Mouse (Mus musculus): Measurements from ENCODE around the gene Spock1. TPM values are rescaled to one million over a fixed set of nuclear protein-coding genes. Genes with fewer than 3 reads are reported as not detected.

The Spock1 gene
- polyA plus RNA-seq, 1 experiment from 2014 or later: 12.0 TPM

DNA sequence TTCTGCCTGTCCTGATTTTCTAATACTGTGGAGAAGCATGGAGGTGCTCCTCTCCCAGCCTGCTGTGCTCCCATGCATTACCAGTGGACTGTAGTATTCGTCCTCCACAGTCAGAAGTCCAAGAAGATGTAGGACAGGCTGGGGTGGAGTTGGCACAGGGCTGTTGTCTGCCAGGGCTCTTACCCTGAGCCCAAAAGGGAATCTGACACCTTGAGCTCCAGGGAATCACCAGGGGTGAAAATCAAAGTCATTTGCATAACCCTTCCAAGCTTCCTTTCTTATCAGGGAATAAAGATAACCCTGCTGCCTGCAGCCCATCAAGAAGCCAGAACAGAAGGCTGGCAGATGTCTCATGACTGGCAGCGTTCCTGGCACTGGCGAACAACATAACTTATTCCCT, 383.6 kb downstream of the Spock1 start:
- 87% methylated on average over 3 of the region's 3 CpGs for WGBS
- Histone ChIP-seq H3K27ac (no peak overlapping the region), H3K36me3 (no peaks in the 10 kb centered on the region), H3K9me3 (no peaks in the 10 kb centered on the region), H3K4me1 (peaks cover 15% of the 10 kb centered on the region; the same call in 1 of the 2 replicates), H3K9ac (no peak overlapping the region), H3K4me2 (no peak overlapping the region), H3K27me3 (no peaks in the 10 kb centered on the region), H3K4me3 (no peak overlapping the region)
- no peak for ATAC-seq (ENCODE audit: insufficient number of reproducible peaks, insufficient read depth, low FRiP score, low TSS enrichment, low read depth)

DNA sequence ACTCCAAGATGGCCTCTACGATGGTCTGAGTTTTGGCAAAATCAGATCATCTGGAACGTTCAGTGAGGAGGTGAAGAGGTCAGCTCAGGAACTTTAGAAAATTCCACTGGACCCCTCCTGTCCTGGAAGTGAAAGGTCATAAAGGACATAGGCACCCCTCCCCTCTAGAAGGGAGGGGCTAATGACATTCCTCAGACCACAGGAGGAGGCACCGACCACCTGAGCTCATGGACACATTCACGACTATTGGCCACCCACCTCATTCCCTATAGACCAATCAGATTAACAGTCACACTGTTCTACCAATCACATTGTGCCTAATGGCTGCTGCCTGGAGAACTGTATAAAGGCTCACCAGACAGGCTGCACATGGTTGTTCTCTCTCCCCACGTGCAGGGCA, 384.8 kb downstream of the Spock1 start:
- Histone ChIP-seq H3K4me1 (peaks cover 15% of the 10 kb centered on the region; the same call in 1 of the 2 replicates), H3K36me3 (no peaks in the 10 kb centered on the region), H3K4me2 (no peak overlapping the region), H3K27ac (no peak overlapping the region), H3K4me3 (no peak overlapping the region), H3K9me3 (no peaks in the 10 kb centered on the region), H3K27me3 (no peaks in the 10 kb centered on the region), H3K9ac (no peak overlapping the region)
- 74% methylated on average over 5 of the region's 5 CpGs for WGBS
- no peak for ATAC-seq (ENCODE audit: insufficient number of reproducible peaks, insufficient read depth, low FRiP score, low TSS enrichment, low read depth)

DNA sequence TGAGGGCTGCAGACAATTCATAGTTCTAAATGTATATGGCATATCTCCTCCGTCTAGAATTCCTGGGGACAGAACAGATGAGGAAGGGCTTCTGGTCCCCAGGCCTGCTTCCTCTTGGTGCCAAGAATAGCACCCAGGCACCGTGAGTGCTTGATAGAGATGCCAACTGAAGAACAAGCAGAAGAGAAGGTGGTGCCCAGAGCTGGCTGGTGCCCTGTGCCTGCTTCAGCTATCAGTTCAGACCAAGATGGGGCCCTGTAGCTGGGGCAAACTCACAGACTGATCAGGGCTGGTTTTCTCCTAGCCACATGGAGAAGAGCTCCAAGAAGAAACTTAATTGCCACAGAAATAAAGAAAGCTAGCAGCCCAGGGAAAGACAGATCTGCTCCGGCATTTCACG, 385.8 kb downstream of the Spock1 start:
- Histone ChIP-seq H3K9ac (no peak overlapping the region), H3K4me3 (no peak overlapping the region), H3K27ac (no peak overlapping the region), H3K36me3 (no peaks in the 10 kb centered on the region), H3K4me2 (no peak overlapping the region), H3K9me3 (no peaks in the 10 kb centered on the region), H3K4me1 (peaks cover 15% of the 10 kb centered on the region; the same call in 1 of the 2 replicates), H3K27me3 (no peaks in the 10 kb centered on the region)
- WGBS: 65% methylated on average over 4 of the region's 4 CpGs
- no peak for ATAC-seq (ENCODE audit: insufficient number of reproducible peaks, insufficient read depth, low FRiP score, low TSS enrichment, low read depth)

DNA sequence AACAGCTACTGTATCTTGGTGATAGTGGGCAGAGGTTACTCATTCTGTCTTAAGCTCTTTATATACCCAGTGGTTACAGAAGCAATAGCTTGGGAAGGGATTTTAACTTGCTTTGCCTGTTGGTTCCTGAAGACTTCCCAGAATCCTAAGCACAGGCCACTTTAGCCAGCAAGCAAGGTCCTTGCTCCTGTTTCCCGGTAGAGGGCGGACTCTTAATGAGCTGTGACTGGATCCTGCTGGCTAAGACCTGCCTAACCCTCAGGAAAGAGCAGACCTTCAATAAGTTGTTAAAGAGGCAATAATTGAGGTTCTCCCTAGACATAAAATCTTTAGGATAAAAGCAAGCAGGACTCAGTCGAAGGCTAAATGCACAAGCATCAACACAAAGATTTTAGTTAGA, 387.0 kb downstream of the Spock1 start:
- H3K4me3 ChIP-seq: no peak overlapping the region
- H3K4me1 ChIP-seq: peaks cover 17% of the 10 kb centered on the region
- no peak for ATAC-seq (ENCODE audit: insufficient number of reproducible peaks, insufficient read depth, low FRiP score, low TSS enrichment, low read depth)
- no peak overlapping the region for H3K9ac ChIP-seq
- no peaks in the 10 kb centered on the region for H3K27me3 ChIP-seq
- H3K9me3 ChIP-seq: no peaks in the 10 kb centered on the region
- 15% methylated on average over 3 of the region's 3 CpGs for WGBS
- no peak overlapping the region for H3K4me2 ChIP-seq
- no peak overlapping the region for H3K27ac ChIP-seq
- H3K36me3 ChIP-seq: no peaks in the 10 kb centered on the region

DNA sequence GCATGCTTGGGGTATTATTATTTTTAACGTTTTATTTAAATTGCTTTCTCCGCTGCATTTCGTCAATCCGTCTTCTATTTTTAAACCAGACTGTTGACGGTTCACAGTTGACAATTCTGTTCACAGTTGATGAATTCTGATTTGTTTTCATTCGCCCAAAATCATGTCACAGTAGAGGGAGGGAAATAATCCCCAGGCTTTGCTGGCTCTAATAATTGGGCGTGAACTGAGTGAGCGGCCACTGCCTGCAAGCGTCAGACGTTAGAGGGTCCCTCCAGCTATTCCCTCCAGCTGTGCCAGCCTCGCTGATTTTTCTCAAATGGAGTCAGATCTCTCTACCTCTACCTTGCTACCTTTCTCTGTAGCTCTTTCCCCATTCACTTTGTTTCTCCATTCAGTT, 388.3 kb downstream of the Spock1 start:
- H3K36me3 ChIP-seq: no peaks in the 10 kb centered on the region
- H3K27ac ChIP-seq: no peak overlapping the region
- H3K9ac ChIP-seq: no peak overlapping the region
- H3K4me3 ChIP-seq: no peak overlapping the region
- no peaks in the 10 kb centered on the region for H3K9me3 ChIP-seq
- no peak overlapping the region for H3K4me2 ChIP-seq
- WGBS: 52% methylated on average over 11 of the region's 11 CpGs
- H3K4me1 ChIP-seq: peaks cover 24% of the 10 kb centered on the region
- no peak for ATAC-seq (ENCODE audit: insufficient number of reproducible peaks, insufficient read depth, low FRiP score, low TSS enrichment, low read depth)
- no peaks in the 10 kb centered on the region for H3K27me3 ChIP-seq

DNA sequence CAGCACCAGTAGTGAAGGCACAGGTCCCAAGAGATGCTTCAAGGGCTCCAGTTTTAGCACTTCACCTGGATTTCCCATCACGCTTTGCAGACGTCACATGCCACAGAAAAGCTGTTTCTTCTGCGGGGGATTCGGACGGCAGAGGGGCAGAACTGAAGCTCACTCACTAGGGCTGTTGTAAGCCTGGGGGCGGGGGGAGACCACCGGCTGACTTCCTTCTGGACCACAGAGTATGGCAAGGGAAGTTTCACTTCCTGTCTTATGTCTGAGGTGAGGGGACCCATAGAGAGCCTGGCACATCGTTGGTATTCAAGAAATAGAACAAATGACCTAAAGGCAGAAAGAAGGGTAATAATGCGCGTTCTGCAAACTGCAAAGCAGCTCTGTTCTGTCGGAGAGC, 392.4 kb downstream of the Spock1 start:
- peaks cover 18% of the 10 kb centered on the region for H3K4me1 ChIP-seq
- 51% methylated on average over 11 of the region's 11 CpGs for WGBS
- no peak overlapping the region for H3K27ac ChIP-seq
- H3K4me2 ChIP-seq: no peak overlapping the region
- no peak overlapping the region for H3K9ac ChIP-seq
- no peak for ATAC-seq (ENCODE audit: insufficient number of reproducible peaks, insufficient read depth, low FRiP score, low TSS enrichment, low read depth)
- no peaks in the 10 kb centered on the region for H3K27me3 ChIP-seq
- H3K36me3 ChIP-seq: no peaks in the 10 kb centered on the region
- H3K9me3 ChIP-seq: no peaks in the 10 kb centered on the region
- H3K4me3 ChIP-seq: no peak overlapping the region

DNA sequence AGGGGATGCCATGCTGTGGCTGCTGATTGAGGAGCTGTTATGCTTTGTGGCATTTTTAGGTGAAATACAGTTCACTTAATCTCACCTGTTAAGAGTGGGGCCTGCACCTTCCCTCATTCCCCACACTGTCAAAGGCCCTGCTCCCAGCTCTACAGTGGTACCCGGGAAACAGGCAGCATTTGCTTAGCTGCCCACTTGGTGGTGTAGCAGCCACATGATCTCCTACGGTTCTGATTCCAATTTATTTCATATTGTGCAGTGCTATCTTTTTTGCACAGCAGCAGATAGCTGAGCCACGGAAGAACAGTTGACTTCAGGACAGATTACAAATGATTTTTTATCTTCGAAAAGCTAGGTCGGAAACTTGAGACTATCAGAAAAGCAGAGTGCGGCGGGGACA, 406.6 kb downstream of the Spock1 start:
- Histone ChIP-seq H3K27ac (no peak overlapping the region), H3K9me3 (no peaks in the 10 kb centered on the region), H3K9ac (no peak overlapping the region), H3K27me3 (no peaks in the 10 kb centered on the region), H3K36me3 (no peaks in the 10 kb centered on the region), H3K4me1 (no peaks in the 10 kb centered on the region), H3K4me3 (no peak overlapping the region), H3K4me2 (no peak overlapping the region)
- ATAC-seq (ENCODE audit: insufficient number of reproducible peaks, insufficient read depth, low FRiP score, low TSS enrichment, low read depth): no peak
- WGBS: 78% methylated on average over 7 of the region's 7 CpGs

DNA sequence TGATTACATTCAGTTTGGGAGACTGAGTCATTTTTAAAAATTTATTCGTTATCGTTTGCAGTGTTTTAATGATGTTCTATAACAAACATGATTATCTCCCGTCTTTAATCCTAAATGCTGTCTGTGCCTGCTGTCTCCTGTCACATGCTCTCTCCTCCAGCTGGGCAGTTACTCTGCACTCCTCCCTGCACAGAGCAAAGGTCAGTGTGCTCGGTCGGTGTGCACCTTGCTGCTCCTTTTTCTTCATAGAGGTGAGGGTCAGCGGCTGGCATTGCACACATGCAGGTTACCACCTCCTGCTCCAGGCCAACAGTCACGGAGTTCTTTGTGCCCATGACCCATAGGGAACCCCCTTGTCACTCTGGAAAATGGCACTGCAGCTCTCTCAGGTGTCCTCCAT, 411.4 kb downstream of the Spock1 start:
- no peak for ATAC-seq (ENCODE audit: insufficient number of reproducible peaks, insufficient read depth, low FRiP score, low TSS enrichment, low read depth)
- H3K9me3 ChIP-seq: no peaks in the 10 kb centered on the region

DNA sequence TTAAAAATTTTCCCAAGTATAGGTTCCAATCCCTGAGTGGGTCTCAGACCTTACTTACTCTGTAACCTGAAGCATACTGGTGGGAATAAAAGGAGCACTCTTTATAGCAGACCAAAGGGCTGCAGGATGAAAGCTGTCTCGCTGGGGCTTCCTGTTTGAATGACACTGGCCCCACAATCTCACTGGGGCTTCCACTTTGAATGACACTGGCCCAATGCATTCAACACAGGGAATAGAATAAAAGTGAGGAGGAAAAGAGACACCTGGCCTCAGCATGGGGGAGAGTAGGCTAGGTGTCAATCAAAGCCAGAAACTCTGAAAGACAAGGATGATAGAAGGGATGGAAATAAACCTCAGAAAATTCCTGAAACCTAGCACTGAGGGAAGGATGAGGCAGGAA, 413.3 kb downstream of the Spock1 start:
- Histone ChIP-seq H3K27ac (no peak overlapping the region), H3K4me3 (no peak overlapping the region), H3K4me2 (no peak overlapping the region), H3K9ac (no peak overlapping the region), H3K27me3 (no peaks in the 10 kb centered on the region), H3K4me1 (no peaks in the 10 kb centered on the region), H3K36me3 (no peaks in the 10 kb centered on the region), H3K9me3 (no peaks in the 10 kb centered on the region)
- 34% methylated on average over 1 of the region's 1 CpGs for WGBS
- no peak for ATAC-seq (ENCODE audit: insufficient number of reproducible peaks, insufficient read depth, low FRiP score, low TSS enrichment, low read depth)

More for the DNA sequence above, 411.4 kb downstream of the Spock1 start:
- Histone ChIP-seq H3K36me3 (no peaks in the 10 kb centered on the region), H3K4me3 (no peak overlapping the region), H3K27ac (no peak overlapping the region), H3K4me2 (no peak overlapping the region), H3K9ac (no peak overlapping the region), H3K27me3 (no peaks in the 10 kb centered on the region), H3K4me1 (no peaks in the 10 kb centered on the region)
- WGBS: 82% methylated on average over 7 of the region's 7 CpGs

DNA sequence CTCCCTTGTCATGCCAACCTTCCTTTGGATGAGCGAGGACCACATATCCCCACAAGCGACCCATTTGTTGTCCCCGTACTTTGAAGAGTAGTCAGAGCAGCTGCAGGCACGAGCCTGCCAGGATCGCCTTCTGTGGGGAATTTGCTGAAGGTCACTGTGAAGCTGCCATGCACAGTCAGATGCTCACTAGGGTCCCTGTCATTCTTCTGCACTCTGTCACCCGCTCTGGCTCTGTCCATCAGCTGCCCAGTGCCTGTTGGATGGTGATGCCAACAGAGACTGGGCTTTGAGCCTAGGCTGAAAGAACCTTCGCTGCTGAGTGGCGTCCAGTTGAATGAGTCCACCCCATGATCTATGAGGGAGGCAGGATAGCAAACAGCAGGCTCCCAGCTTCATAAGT, 419.2 kb downstream of the Spock1 start:
- no peak for ATAC-seq (ENCODE audit: insufficient number of reproducible peaks, insufficient read depth, low FRiP score, low TSS enrichment, low read depth)
- 95% methylated on average over 8 of the region's 8 CpGs for WGBS
- Histone ChIP-seq H3K4me3 (no peak overlapping the region), H3K4me1 (no peaks in the 10 kb centered on the region), H3K36me3 (no peaks in the 10 kb centered on the region), H3K4me2 (no peak overlapping the region), H3K9ac (no peak overlapping the region), H3K27ac (no peak overlapping the region), H3K27me3 (no peaks in the 10 kb centered on the region), H3K9me3 (no peaks in the 10 kb centered on the region)

DNA sequence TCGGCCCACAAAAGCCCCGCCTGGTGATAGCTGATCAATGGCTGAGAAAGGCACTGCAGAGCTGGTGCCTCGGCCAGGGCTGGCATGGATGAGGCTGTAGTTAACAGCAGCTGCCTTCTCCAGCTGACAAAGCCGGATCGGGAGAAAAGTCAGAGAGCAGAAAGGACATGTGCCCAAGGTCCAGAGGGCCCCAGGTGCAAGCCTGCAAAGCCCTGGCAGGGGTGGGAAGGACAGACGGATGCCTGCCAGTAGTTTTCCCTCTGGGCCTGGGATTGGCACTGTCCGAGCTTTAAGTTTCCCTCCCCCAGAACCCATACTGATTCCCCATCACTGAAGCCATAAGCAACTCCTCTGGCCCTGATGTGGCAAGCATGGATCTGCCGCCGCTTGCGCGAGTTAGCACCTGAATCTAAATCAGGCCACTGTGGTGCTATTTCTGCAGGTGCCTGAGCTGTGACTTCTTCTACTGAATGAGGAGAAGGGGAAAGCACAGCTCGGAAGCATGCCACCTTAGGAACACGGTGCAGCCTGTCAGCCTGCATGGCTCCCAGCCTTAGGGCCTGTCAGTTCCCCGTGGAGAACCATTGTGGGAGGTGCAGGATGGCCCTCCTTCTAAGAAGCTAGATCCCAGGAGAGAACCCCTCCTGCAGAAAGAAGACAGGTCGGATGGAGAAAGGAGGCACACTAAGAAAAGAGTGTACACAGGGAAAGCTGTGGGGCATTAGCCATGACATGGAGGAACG, 423.5 kb downstream of the Spock1 start:
- ATAC-seq (ENCODE audit: insufficient number of reproducible peaks, insufficient read depth, low FRiP score, low TSS enrichment, low read depth): no peak
- no peaks in the 10 kb centered on the region for H3K27me3 ChIP-seq
- no peaks in the 10 kb centered on the region for H3K4me1 ChIP-seq
- H3K4me3 ChIP-seq: no peak overlapping the region
- H3K9me3 ChIP-seq: no peaks in the 10 kb centered on the region
- no peak overlapping the region for H3K9ac ChIP-seq
- H3K4me2 ChIP-seq: no peak overlapping the region
- no peaks in the 10 kb centered on the region for H3K36me3 ChIP-seq
- H3K27ac ChIP-seq: no peak overlapping the region
- WGBS: 84% methylated on average over 16 of the region's 16 CpGs

DNA sequence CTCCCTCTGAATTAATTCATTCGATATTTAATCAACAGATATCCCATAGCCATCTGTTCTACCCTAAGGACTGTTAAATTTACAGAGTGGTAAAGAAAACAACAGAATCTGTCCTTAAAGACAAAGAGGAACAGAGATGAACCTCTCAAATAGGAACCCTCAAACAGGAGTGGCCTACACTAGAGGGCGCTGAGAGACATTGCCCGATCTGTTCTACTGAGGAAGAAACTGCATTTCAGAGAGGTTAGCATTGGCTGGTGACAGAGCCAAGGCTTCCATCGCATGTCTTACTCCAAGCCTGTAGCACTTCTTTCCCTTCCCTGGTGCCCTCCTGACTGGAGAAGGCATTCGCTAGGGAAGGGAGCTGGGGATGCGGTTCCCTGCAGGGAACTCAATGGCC, 431.4 kb downstream of the Spock1 start:
- Histone ChIP-seq H3K36me3 (no peaks in the 10 kb centered on the region), H3K9me3 (no peaks in the 10 kb centered on the region), H3K4me2 (no peak overlapping the region), H3K4me1 (0 out of 2 replicates have a peak, but pooled peaks cover 8% of the 10 kb centered on the region), H3K9ac (no peak overlapping the region), H3K27ac (no peak overlapping the region), H3K27me3 (no peaks in the 10 kb centered on the region), H3K4me3 (no peak overlapping the region)
- ATAC-seq (ENCODE audit: insufficient number of reproducible peaks, insufficient read depth, low FRiP score, low TSS enrichment, low read depth): no peak
- 32% methylated on average over 6 of the region's 6 CpGs for WGBS

Data from embryonic facial prominence, embryonic 13.5 days (tissue).